Mouse (Mus musculus) erythroblast, embryonic 14.5 days (primary cell): Measurements from ENCODE around the gene Psmd4. TPM values are rescaled to one million over a fixed set of nuclear protein-coding genes. Genes with fewer than 3 reads are reported as not detected.
A peak's percentile ranks its signal among the peaks of the same experiment; 100 is the strongest.
"Not testable (repeated sequence)": the region's sequence is repeated elsewhere in the genome, so short reads cannot be mapped to it uniquely, and the experiment has no call there.

Experiments used
- H3K27me3 ChIP-seq: 2 replicates; pipeline ENCODE4 v1.6.1; 2012; ENCODE audit warnings: inconsistent platforms; ENCODE audit not compliant: control insufficient read depth
- H3K36me3 ChIP-seq: 2 replicates; pipeline ENCODE4 v1.6.1; 2012; ENCODE audit warnings: mild to moderate bottlenecking, inconsistent platforms; ENCODE audit not compliant: control insufficient read depth
- H3K4me1 ChIP-seq: 2 replicates; pipeline ENCODE4 v1.6.1; 2012; ENCODE audit warnings: inconsistent platforms; ENCODE audit not compliant: control insufficient read depth
- H3K4me3 ChIP-seq: replicated peaks from 2 replicates; pipeline ENCODE3; 2012; ENCODE audit warnings: moderate library complexity, mild to moderate bottlenecking, inconsistent platforms
- H3K9me3 ChIP-seq: 2 replicates; pipeline ENCODE4 v1.6.1; 2012; ENCODE audit warnings: low read length, inconsistent platforms, mixed read lengths; ENCODE audit not compliant: control insufficient read depth
- GATA1 ChIP-seq: IDR thresholded peaks from 2 replicates; pipeline ENCODE4 v1.6.1; 2012; ENCODE audit warnings: low read length, inconsistent platforms, mixed read lengths
- TAL1 ChIP-seq: IDR thresholded peaks from 3 replicates; pipeline ENCODE4 v1.6.1; 2012; ENCODE audit warnings: low read length, inconsistent platforms, mixed read lengths
- polyA plus RNA-seq: library from polyadenylated mRNA; stranded (reverse); fragments of >175 nt; gene quantifications from 2 replicates; pipeline ENCODE4 v1.2.3, GENCODE M21; 2012

Psmd4 gene
- polyA plus RNA-seq, 1 experiment, result 20.7 TPM

- H3K4me3 ChIP-seq, result peak overlapping the region; percentile 24
- TF ChIP-seq TAL1 (no peak), GATA1 (no peak; the same call in 1 of the 2 replicates)
- no peaks in the 10 kb centered on the region for H3K9me3 ChIP-seq
- H3K4me1 ChIP-seq, result peaks cover 46% of the 10 kb centered on the region
- H3K36me3 ChIP-seq, result peaks cover 32% of the 10 kb centered on the region
- no peaks in the 10 kb centered on the region for H3K27me3 ChIP-seq
Measured at GRCm38 (mm10) chr3:95054481-95055260, 12.3 kb upstream of the Psmd4 start.

- H3K4me1 ChIP-seq, result peaks cover 53% of the 10 kb centered on the region
- H3K4me3 ChIP-seq, result no peak overlapping the region
- H3K9me3 ChIP-seq, result no peaks in the 10 kb centered on the region
- H3K36me3 ChIP-seq, result peaks cover 22% of the 10 kb centered on the region
- TF ChIP-seq GATA1 (no peak), TAL1 (no peak)
- H3K27me3 ChIP-seq, result no peaks in the 10 kb centered on the region
Measured at GRCm38 (mm10) chr3:95053701-95054100, 11.3 kb upstream of the Psmd4 start.

GRCm38 (mm10) chr3:95052959-95053358 lies 10.5 kb upstream of the Psmd4 start:
- no peak for TF ChIP-seq GATA1
- TF ChIP-seq TAL1, result no peak
- Histone ChIP-seq H3K9me3 (no peaks in the 10 kb centered on the region), H3K36me3 (peaks cover 15% of the 10 kb centered on the region), H3K27me3 (no peaks in the 10 kb centered on the region), H3K4me1 (peaks cover 58% of the 10 kb centered on the region), H3K4me3 (no peak overlapping the region)

- H3K27me3 ChIP-seq, result no peaks in the 10 kb centered on the region
- H3K4me1 ChIP-seq, result peaks cover 61% of the 10 kb centered on the region
- H3K9me3 ChIP-seq, result no peaks in the 10 kb centered on the region
- H3K4me3 ChIP-seq, result no peak overlapping the region
- no peaks in the 10 kb centered on the region for H3K36me3 ChIP-seq
- no peak for TF ChIP-seq GATA1
- TF ChIP-seq TAL1, result no peak
Measured at GRCm38 (mm10) chr3:95047914-95048313, 5.5 kb upstream of the Psmd4 start.

- no peaks in the 10 kb centered on the region for H3K9me3 ChIP-seq
- no peak for TF ChIP-seq GATA1
- no peak for TF ChIP-seq TAL1
- H3K4me3 ChIP-seq, result peak overlapping the region; percentile 55
- H3K36me3 ChIP-seq, result no peaks in the 10 kb centered on the region
- peaks cover 63% of the 10 kb centered on the region for H3K4me1 ChIP-seq
- H3K27me3 ChIP-seq, result no peaks in the 10 kb centered on the region
Measured at GRCm38 (mm10) chr3:95046462-95047057, 4.1 kb upstream of the Psmd4 start.

- Histone ChIP-seq H3K4me1 (peaks cover 67% of the 10 kb centered on the region), H3K27me3 (no peaks in the 10 kb centered on the region), H3K9me3 (no peaks in the 10 kb centered on the region), H3K4me3 (peak overlapping the region; percentile 81), H3K36me3 (peaks cover 23% of the 10 kb centered on the region)
- TF ChIP-seq GATA1 (no peak), TAL1 (no peak)
Measured at GRCm38 (mm10) chr3:95043251-95043650, 837 bp upstream of the Psmd4 start.

GRCm38 (mm10) chr3:95042838-95043229 lies 420 bp upstream of the Psmd4 start:
- Histone ChIP-seq H3K9me3 (no peaks in the 10 kb centered on the region), H3K4me3 (peak overlapping the region; percentile 81), H3K27me3 (no peaks in the 10 kb centered on the region), H3K4me1 (peaks cover 63% of the 10 kb centered on the region), H3K36me3 (peaks cover 27% of the 10 kb centered on the region)
- no peak for TF ChIP-seq GATA1
- no peak for TF ChIP-seq TAL1

GRCm38 (mm10) chr3:95041625-95042024 lies 789 bp downstream of the Psmd4 start:
- TF ChIP-seq TAL1 (no peak), GATA1 (no peak)
- Histone ChIP-seq H3K4me3 (peak overlapping the region; percentile 81), H3K4me1 (peaks cover 51% of the 10 kb centered on the region), H3K9me3 (no peaks in the 10 kb centered on the region), H3K36me3 (peaks cover 39% of the 10 kb centered on the region), H3K27me3 (no peaks in the 10 kb centered on the region)

- peaks cover 76% of the 10 kb centered on the region for H3K36me3 ChIP-seq
- H3K9me3 ChIP-seq, result no peaks in the 10 kb centered on the region
- H3K4me1 ChIP-seq, result peaks cover 31% of the 10 kb centered on the region
- TF ChIP-seq GATA1 (no peak), TAL1 (no peak)
- no peak overlapping the region for H3K4me3 ChIP-seq
- no peaks in the 10 kb centered on the region for H3K27me3 ChIP-seq
Measured at GRCm38 (mm10) chr3:95029953-95030352, 12.5 kb downstream of the Psmd4 start.

GRCm38 (mm10) chr3:95029291-95029827 lies 13.1 kb downstream of the Psmd4 start:
- not testable (repeated sequence) for H3K4me3 ChIP-seq, H3K9me3 ChIP-seq, H3K27me3 ChIP-seq
- Histone ChIP-seq H3K4me1 (peaks cover 37% of the 10 kb centered on the region), H3K36me3 (peaks cover 72% of the 10 kb centered on the region)
